Mouse (Mus musculus) MEL (cell line): ENCODE results near the gene Xrcc4. TPM values are rescaled to one million over a fixed set of nuclear protein-coding genes. Genes with fewer than 3 reads are reported as not detected.
"Not testable (repeated sequence)": the region's sequence is repeated elsewhere in the genome, so short reads cannot be mapped to it uniquely, and the experiment has no call there.

ENCODE experiments used
- DNase-seq: peaks from one replicate; pipeline ENCODE4 v3.0.0; 2011; ENCODE audit warnings: low read depth, low spot score
- H3K27ac ChIP-seq: 2 replicates; pipeline ENCODE4 v1.5.1; 2012; ENCODE audit warnings: low read depth, mild to moderate bottlenecking, control low read depth, low read length, moderate library complexity; ENCODE audit not compliant: control insufficient read depth
- H3K27me3 ChIP-seq, 2 experiments: fragments of 150-350 bp in 1 of 2; sonication (generic) in 1 of 2; 2 replicates each; pipeline ENCODE4 v1.6.1; 2012; ENCODE audit warnings: low read length in 2 of 2, mild to moderate bottlenecking in 2 of 2, improper control_type of control experiment in 1 of 2, moderate library complexity in 1 of 2; ENCODE audit not compliant: insufficient read depth in 2 of 2, control insufficient read depth in 1 of 2
- H3K36me3 ChIP-seq, 2 experiments: 2 replicates each; pipeline ENCODE4 v1.6.1; 2012 to 2014; ENCODE audit warnings: low read length in 2 of 2, improper control_type of control experiment in 1 of 2, inconsistent platforms in 1 of 2, mild to moderate bottlenecking in 1 of 2; ENCODE audit not compliant: insufficient read depth in 2 of 2, control insufficient read depth in 1 of 2
- H3K4me1 ChIP-seq, 2 experiments: fragments of 150-350 bp in 1 of 2; sonication (generic) in 1 of 2; 2 replicates each; pipeline ENCODE4 v1.6.1; 2012; ENCODE audit warnings: low read length in 2 of 2, improper control_type of control experiment in 1 of 2, mild to moderate bottlenecking in 1 of 2; ENCODE audit not compliant: insufficient read depth in 2 of 2, control insufficient read depth in 1 of 2
- H3K4me3 ChIP-seq, 2 experiments: fragments of 150-350 bp in 1 of 2; sonication (generic) in 1 of 2; 2 replicates each; pipeline ENCODE4 v1.5.1; 2012; ENCODE audit warnings: low read depth in 2 of 2, low read length in 2 of 2, mild to moderate bottlenecking in 2 of 2, moderate library complexity in 2 of 2, control low read depth in 1 of 2, improper control_type of control experiment in 1 of 2; ENCODE audit not compliant: control insufficient read depth in 1 of 2, insufficient read depth in 1 of 2
- H3K79me2 ChIP-seq: 2 replicates; pipeline ENCODE4 v1.6.1; 2012; ENCODE audit warnings: mild to moderate bottlenecking, low read length, moderate library complexity; ENCODE audit not compliant: control insufficient read depth, poor library complexity, insufficient read depth
- H3K9ac ChIP-seq: 2 replicates; pipeline ENCODE4 v1.6.1; 2012; ENCODE audit warnings: low read depth, mild to moderate bottlenecking, control low read depth, low read length, moderate library complexity; ENCODE audit not compliant: control insufficient read depth, poor library complexity, severe bottlenecking
- H3K9me3 ChIP-seq: fragments of 150-350 bp; sonication (generic); replicated peaks from 2 replicates; pipeline ENCODE4 v1.6.1; 2012; ENCODE audit warnings: mild to moderate bottlenecking, low read length, improper control_type of control experiment, moderate library complexity; ENCODE audit not compliant: insufficient read depth
- CTCF ChIP-seq, 3 experiments: IDR thresholded peaks in 2 of 3; conservative IDR thresholded peaks in 1 of 3; 2 replicates each; pipeline ENCODE4 v1.5.1; 2011 to 2012; ENCODE audit warnings: low read length in 3 of 3, low read depth in 2 of 3, mild to moderate bottlenecking in 2 of 3, improper control_type of control experiment in 1 of 3, inconsistent platforms in 1 of 3, mixed read lengths in 1 of 3, moderate library complexity in 1 of 3; ENCODE audit not compliant: control insufficient read depth in 1 of 3, insufficient read depth in 1 of 3, poor library complexity in 1 of 3, severe bottlenecking in 1 of 3
- MAFK ChIP-seq: IDR thresholded peaks from 2 replicates; pipeline ENCODE4 v1.6.1; 2011; ENCODE audit warnings: low read depth, mild to moderate bottlenecking, low read length, improper control_type of control experiment, borderline replicate concordance
- MEF2A ChIP-seq: IDR thresholded peaks from 2 replicates; pipeline ENCODE4 v1.6.1; 2014; ENCODE audit warnings: low read depth, mild to moderate bottlenecking, inconsistent platforms, low read length, improper control_type of control experiment; ENCODE audit not compliant: poor library complexity, insufficient replicate concordance, severe bottlenecking; ENCODE audit errors: extremely low read depth
- NELFE ChIP-seq: IDR thresholded peaks from 2 replicates; pipeline ENCODE4 v1.6.1; 2011; ENCODE audit warnings: low read depth, low read length, improper control_type of control experiment
- RAD21 ChIP-seq: IDR thresholded peaks from 2 replicates; pipeline ENCODE4 v1.6.1; 2011; ENCODE audit warnings: mild to moderate bottlenecking, low read depth, low read length, improper control_type of control experiment
- UBTF ChIP-seq: IDR thresholded peaks from 2 replicates; pipeline ENCODE4 v1.6.1; 2012; ENCODE audit warnings: low read depth, mild to moderate bottlenecking, inconsistent platforms, low read length, improper control_type of control experiment, moderate library complexity, borderline replicate concordance; ENCODE audit not compliant: insufficient read depth
- USF2 ChIP-seq, 2 experiments: IDR thresholded peaks; 2 replicates each; pipeline ENCODE4 v1.6.1; 2011 to 2012; ENCODE audit warnings: improper control_type of control experiment in 2 of 2, low read length in 2 of 2, borderline replicate concordance in 1 of 2, inconsistent platforms in 1 of 2, low read depth in 1 of 2, mild to moderate bottlenecking in 1 of 2; ENCODE audit not compliant: insufficient read depth in 1 of 2
- ZMIZ1 ChIP-seq: IDR thresholded peaks from 2 replicates; pipeline ENCODE4 v1.6.1; 2012; ENCODE audit warnings: low read depth, mild to moderate bottlenecking, inconsistent platforms, low read length, improper control_type of control experiment, moderate library complexity
- ZNF384 ChIP-seq: IDR thresholded peaks from 2 replicates; pipeline ENCODE4 v1.6.1; 2012; ENCODE audit warnings: low read depth, mild to moderate bottlenecking, inconsistent platforms, low read length, improper control_type of control experiment
- polyA plus RNA-seq, 2 experiments: library from polyadenylated mRNA; stranded (reverse) in 1 of 2; unstranded in 1 of 2; fragments of >175 nt in 1 of 2; fragments of >200 nt in 1 of 2; gene quantifications; 2 replicates each; pipeline versions ENCODE4 v1.2.1 to v1.2.4; 2012; ENCODE audit warnings: low replicate concordance in 2 of 2, low read depth in 1 of 2; ENCODE audit not compliant: insufficient read length in 2 of 2, insufficient read depth in 1 of 2, missing spikeins in 1 of 2
- total RNA-seq: library from RNA; depleted of rRNA; stranded (reverse); fragments of 300-350 nt; gene quantifications from 2 replicates; pipeline ENCODE4 v1.2.3, GENCODE M21; 2012

Gene Xrcc4
- total and polyA plus RNA-seq, 3 experiments, result 6.6 to 7.7 TPM; not detected in 1

- no peak for DNase-seq
- Histone ChIP-seq H3K9me3 (no peaks in the 10 kb centered on the region), H3K4me3 (no peak overlapping the region), H3K4me1 (no peaks in the 10 kb centered on the region), H3K36me3 (peaks cover 0 to 2% of the 10 kb centered on the region in 2 experiments; a peak in 1 of 4 replicates), H3K27me3 (no peaks in the 10 kb centered on the region), H3K9ac (no peak overlapping the region), H3K27ac (no peak overlapping the region), H3K79me2 (no peaks in the 10 kb centered on the region)
- no peak for TF ChIP-seq MEF2A
- no peak for TF ChIP-seq MAFK
- TF ChIP-seq UBTF, result no peak
- no peak for TF ChIP-seq USF2 (IDR thresholded peaks at IDR 0.05; ENCODE audit: borderline replicate concordance in 1 of 2, insufficient read depth in 1 of 2, low read depth in 1 of 2, low read length in 2 of 2)
- TF ChIP-seq NELFE, result no peak
- TF ChIP-seq CTCF (IDR thresholded peaks at IDR 0.05 in 2 of 3, conservative IDR thresholded peaks at IDR 0.05 in 1 of 3; ENCODE audit: control insufficient read depth in 1 of 3, insufficient read depth in 1 of 3, low read depth in 2 of 3, low read length in 3 of 3, poor library complexity in 1 of 3, severe bottlenecking in 1 of 3), result no peak
These were observed 22.3 kb upstream of the Xrcc4 start for GRCm38 (mm10) chr13:90111681-90112080.

- H3K4me3 ChIP-seq, H3K9ac ChIP-seq, H3K9me3 ChIP-seq, H3K27ac ChIP-seq, H3K79me2 ChIP-seq, DNase-seq, H3K4me1 ChIP-seq, H3K27me3 ChIP-seq: not testable (repeated sequence)
- peaks cover 0 to 10% of the 10 kb centered on the region in 2 experiments; a peak in 2 of 4 replicates for H3K36me3 ChIP-seq
These were observed 19.3 kb upstream of the Xrcc4 start for GRCm38 (mm10) chr13:90108746-90109145.

GRCm38 (mm10) chr13:90106139-90106538 is 16.7 kb upstream of the Xrcc4 start:
- no peak for DNase-seq
- H3K27me3 ChIP-seq, result no peaks in the 10 kb centered on the region
- no peak for TF ChIP-seq MAFK
- no peak for TF ChIP-seq ZNF384
- no peak for TF ChIP-seq ZMIZ1
- no peak for TF ChIP-seq RAD21
- peaks cover 0 to 14% of the 10 kb centered on the region in 2 experiments; a peak in 2 of 4 replicates for H3K36me3 ChIP-seq
- H3K9me3 ChIP-seq, result no peaks in the 10 kb centered on the region
- H3K27ac ChIP-seq, result no peak overlapping the region
- no peaks in the 10 kb centered on the region for H3K79me2 ChIP-seq
- H3K9ac ChIP-seq, result no peak overlapping the region
- H3K4me1 ChIP-seq, result no peaks in the 10 kb centered on the region
- H3K4me3 ChIP-seq, result no peak overlapping the region
